Comparison of ENCODE assay signal across 7 mouse cellular contexts in genomic region chr10:79669576-79670057, GRCm38 (mm10). TPM values are rescaled to one million over a fixed set of nuclear protein-coding genes. Genes with fewer than 3 reads are reported as not detected.
A peak's percentile ranks its signal among the peaks of the same experiment; 100 is the strongest.
DNase-seq lines count a peak whose midpoint lies in the region; ATAC-seq lines count a peak whose summit lies in the region.

No protein-coding gene starts in this region.

- H3K4me1 ChIP-seq in intestine, embryonic 14.5 days (replicated peaks; ENCODE audit: control insufficient read depth, insufficient read depth, low read length) = peaks cover 11% of the 10 kb centered on the region
- H3K4me1 ChIP-seq in limb, embryonic 10.5 days = peaks cover 24% of the 10 kb centered on the region
- H3K4me1 ChIP-seq in midbrain, embryonic 11.5 days (ENCODE audit: control insufficient read depth, insufficient read depth, low read length) = peaks cover 17% of the 10 kb centered on the region

- peak overlapping the region; percentile 78 for H3K9ac ChIP-seq in intestine, embryonic 14.5 days (ENCODE audit: low read length)
- peak overlapping the region; percentile 92 for H3K9ac ChIP-seq in midbrain, embryonic 11.5 days (ENCODE audit: low read length)

- no peaks in the 10 kb centered on the region for H3K9me3 ChIP-seq in intestine, embryonic 14.5 days (ENCODE audit: control insufficient read depth, low read length)
- no peaks in the 10 kb centered on the region for H3K9me3 ChIP-seq in limb, embryonic 10.5 days (replicated peaks)
- no peaks in the 10 kb centered on the region for H3K9me3 ChIP-seq in midbrain, embryonic 11.5 days (ENCODE audit: control insufficient read depth, low read length)

- no peaks in the 10 kb centered on the region for H3K27me3 ChIP-seq in intestine, embryonic 14.5 days (replicated peaks; ENCODE audit: control insufficient read depth, insufficient read depth, low read length)
- no peaks in the 10 kb centered on the region for H3K27me3 ChIP-seq in limb, embryonic 10.5 days (ENCODE audit: low read depth, poor library complexity, severe bottlenecking)
- no peaks in the 10 kb centered on the region for H3K27me3 ChIP-seq in midbrain, embryonic 11.5 days (ENCODE audit: control insufficient read depth, insufficient read depth, low read length)

- H3K4me3 ChIP-seq in intestine, embryonic 14.5 days (ENCODE audit: low read depth, low read length) = peak overlapping the region; percentile 77
- H3K4me3 ChIP-seq in limb, embryonic 10.5 days = peak overlapping the region; percentile 78
- peak overlapping the region; percentile 95 for H3K4me3 ChIP-seq in midbrain, embryonic 11.5 days (ENCODE audit: low read depth, low read length)

- H3K27ac ChIP-seq in intestine, embryonic 14.5 days (ENCODE audit: low read depth) = peak overlapping the region; percentile 90
- H3K27ac ChIP-seq in limb, embryonic 10.5 days = peak overlapping the region; percentile 96
- H3K27ac ChIP-seq in midbrain, embryonic 11.5 days (ENCODE audit: low read depth, low read length) = peak overlapping the region; percentile 96

- under 1% methylated on average over 47 of the region's 47 CpGs for WGBS in intestine, embryonic 14.5 days
- under 1% methylated on average over 47 of the region's 47 CpGs for WGBS in limb, embryonic 10.5 days
- under 1% methylated on average over 47 of the region's 47 CpGs for WGBS in midbrain, embryonic 11.5 days

- ATAC-seq in common myeloid progenitor, adult 5-6 weeks (replicated peaks; ENCODE audit: low read depth, poor library complexity, severe bottlenecking) = peak; percentile 27
- peak; percentile 54 for ATAC-seq in intestine, embryonic 14.5 days (replicated peaks; ENCODE audit: low FRiP score, low TSS enrichment, low read depth)
- peak; percentile 75 for ATAC-seq in midbrain, embryonic 11.5 days (ENCODE audit: low FRiP score)

- peak; percentile 67 to 78 for DNase-seq in adrenal gland, adult 18-20 months (ENCODE audit: low spot score in 2 of 2)
- peak; percentile 77 for DNase-seq in gastrocnemius, postnatal 10 days
- DNase-seq in intestine, embryonic 14.5 days (ENCODE audit: low spot score) = no peak
- peak; percentile 93 for DNase-seq in limb, embryonic 10.5 days (ENCODE audit: low spot score)
- peak; percentile 98 for DNase-seq in midbrain, embryonic 11.5 days (ENCODE audit: low spot score, missing footprints)
- peak; percentile 63 to 79 for DNase-seq in spleen, adult 18-20 months

- H3K36me3 ChIP-seq in intestine, embryonic 14.5 days (ENCODE audit: control insufficient read depth, insufficient read depth, low read length) = peaks cover 5% of the 10 kb centered on the region
- peaks cover 28% of the 10 kb centered on the region for H3K36me3 ChIP-seq in limb, embryonic 10.5 days
- no peaks in the 10 kb centered on the region for H3K36me3 ChIP-seq in midbrain, embryonic 11.5 days (ENCODE audit: control insufficient read depth, insufficient read depth, low read length)

- H3K4me2 ChIP-seq in intestine, embryonic 14.5 days (ENCODE audit: low read length) = peak overlapping the region; percentile 82
- H3K4me2 ChIP-seq in midbrain, embryonic 11.5 days = peak overlapping the region; percentile 79

RNA-seq across cellular contexts. Expression of gene Tpgs1, which starts 0.4 kb away (rescaled TPM):
- 10 to 100 TPM; 29.6 to 34.4 TPM for total RNA-seq in adrenal gland, adult 18-20 months (2021)
- total RNA-seq in common myeloid progenitor, adult 5-6 weeks (2017) = 5.3 and 9.9 TPM in 2 replicates
- 10 to 100 TPM; 18.3 to 18.7 TPM for total RNA-seq in gastrocnemius, postnatal 10 days (2021)
- 80.1 and 81.2 TPM in 2 replicates for polyA plus RNA-seq in intestine, embryonic 14.5 days (2014; fragmentation: Nextera tagmentation; extraction: Ambion mirVana)
- 68.0 and 73.0 TPM in 2 replicates for polyA plus RNA-seq in limb, embryonic 10.5 days (2016; fragmentation: Nextera tagmentation; extraction: Ambion mirVana)
- polyA plus RNA-seq in midbrain, embryonic 11.5 days (2014; fragmentation: Nextera tagmentation; extraction: Ambion mirVana) = 65.5 and 69.6 TPM in 2 replicates

RNA-seq across cellular contexts. Expression of gene Madcam1, which starts 5.3 kb away (rescaled TPM):
- not detected for total RNA-seq in adrenal gland, adult 18-20 months (2021)
- not detected in 2 replicates for total RNA-seq in common myeloid progenitor, adult 5-6 weeks (2017)
- not detected for total RNA-seq in gastrocnemius, postnatal 10 days (2021)
- 32.5 and 34.7 TPM in 2 replicates for polyA plus RNA-seq in intestine, embryonic 14.5 days (2014; fragmentation: Nextera tagmentation; extraction: Ambion mirVana)
- polyA plus RNA-seq in limb, embryonic 10.5 days (2016; fragmentation: Nextera tagmentation; extraction: Ambion mirVana) = 3.7 and 6.4 TPM in 2 replicates
- polyA plus RNA-seq in midbrain, embryonic 11.5 days (2014; fragmentation: Nextera tagmentation; extraction: Ambion mirVana) = 1.2 and 1.4 TPM in 2 replicates

RNA-seq across cellular contexts. Expression of gene Cdc34, which starts 12.4 kb away (rescaled TPM):
- total RNA-seq in adrenal gland, adult 18-20 months (2021) = 100 to 1,000 TPM in 1 of 2 experiments, 10 to 100 TPM in 1; 87.6 to 120 TPM
- total RNA-seq in common myeloid progenitor, adult 5-6 weeks (2017) = 109 and 113 TPM in 2 replicates
- 100 to 1,000 TPM; 265 to 287 TPM for total RNA-seq in gastrocnemius, postnatal 10 days (2021)
- 129 and 145 TPM in 2 replicates for polyA plus RNA-seq in intestine, embryonic 14.5 days (2014; fragmentation: Nextera tagmentation; extraction: Ambion mirVana)
- 209 and 259 TPM in 2 replicates for polyA plus RNA-seq in limb, embryonic 10.5 days (2016; fragmentation: Nextera tagmentation; extraction: Ambion mirVana)
- 149 and 178 TPM in 2 replicates for polyA plus RNA-seq in midbrain, embryonic 11.5 days (2014; fragmentation: Nextera tagmentation; extraction: Ambion mirVana)

RNA-seq across cellular contexts. Expression of gene Gzmm, which starts 19.2 kb away (rescaled TPM):
- total RNA-seq in adrenal gland, adult 18-20 months (2021) = 1 to 10 TPM; 1.2 to 1.3 TPM
- total RNA-seq in common myeloid progenitor, adult 5-6 weeks (2017) = 0.96 and 1.6 TPM in 2 replicates
- total RNA-seq in gastrocnemius, postnatal 10 days (2021) = 1 to 10 TPM; 2.3 to 2.7 TPM
- 0.78 and 1.2 TPM in 2 replicates for polyA plus RNA-seq in intestine, embryonic 14.5 days (2014; fragmentation: Nextera tagmentation; extraction: Ambion mirVana)
- 0.76 and 0.94 TPM in 2 replicates for polyA plus RNA-seq in limb, embryonic 10.5 days (2016; fragmentation: Nextera tagmentation; extraction: Ambion mirVana)
- polyA plus RNA-seq in midbrain, embryonic 11.5 days (2014; fragmentation: Nextera tagmentation; extraction: Ambion mirVana) = 0.27 and 0.58 TPM in 2 replicates

RNA-seq across cellular contexts. Expression of gene Odf3l2, which starts 24.1 kb away (rescaled TPM):
- not detected for total RNA-seq in adrenal gland, adult 18-20 months (2021)
- total RNA-seq in common myeloid progenitor, adult 5-6 weeks (2017) = not detected in 2 replicates
- under 1 TPM; 0.26 to 0.97 TPM for total RNA-seq in gastrocnemius, postnatal 10 days (2021)
- polyA plus RNA-seq in intestine, embryonic 14.5 days (2014; fragmentation: Nextera tagmentation; extraction: Ambion mirVana) = not detected in 2 replicates
- polyA plus RNA-seq in limb, embryonic 10.5 days (2016; fragmentation: Nextera tagmentation; extraction: Ambion mirVana) = not detected in 2 replicates
- not detected in 2 replicates for polyA plus RNA-seq in midbrain, embryonic 11.5 days (2014; fragmentation: Nextera tagmentation; extraction: Ambion mirVana)
